11 mouse cellular contexts compared by ENCODE assay signal in the genomic region with DNA sequence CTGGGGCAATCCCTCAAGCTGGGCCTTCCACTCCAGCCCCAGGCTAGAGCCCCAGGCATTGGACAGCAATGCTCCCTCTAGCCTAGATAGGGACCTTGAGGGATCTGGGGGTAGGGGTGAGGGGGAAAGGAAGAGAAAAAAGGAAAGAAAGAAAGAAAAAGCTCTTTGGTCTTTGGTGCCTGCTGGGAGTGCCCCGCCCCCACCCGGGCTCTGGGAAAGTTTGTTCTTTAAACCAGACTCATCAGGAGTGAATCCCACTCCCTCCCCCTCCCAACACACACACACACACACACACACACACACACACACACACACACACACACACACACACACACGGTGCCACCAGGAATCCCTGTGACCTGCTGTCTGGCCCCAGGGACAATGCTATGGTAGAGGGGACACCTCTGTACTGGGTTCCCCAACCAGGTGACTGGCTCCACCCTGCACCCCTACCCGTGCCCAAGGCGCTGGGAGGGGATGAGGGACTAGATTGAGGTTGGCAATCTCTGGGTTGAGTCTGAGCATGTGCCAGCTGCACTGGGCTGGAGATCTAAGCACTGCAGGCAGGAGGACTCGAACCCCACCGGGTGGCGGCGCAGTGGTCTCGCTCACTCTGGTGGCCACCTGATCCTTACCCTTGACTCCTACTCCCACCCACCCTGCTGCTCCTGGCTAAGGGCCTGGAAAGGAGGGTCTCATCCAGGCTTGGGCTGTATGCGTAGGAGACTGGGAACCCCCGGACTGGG.
DNase-seq lines count a peak whose midpoint lies in the region; ATAC-seq and TF ChIP-seq lines count a peak whose summit lies in the region.
"Had no signal": no experiment of that assay in that cellular context is flagged by ENCODE, and none has a peak within 500 bp of the region (broad histone marks: within the 10 kb centered on the region; RNA-seq: fewer than 3 reads in every experiment).

No protein-coding gene starts in this region.

- intact Hi-C loops in heart, postnatal 36 days (cut with DNase I), result no loop called here

- peaks cover 85% of the 10 kb centered on the region for H3K27me3 ChIP-seq in heart, embryonic 10.5 days (ENCODE audit: insufficient read depth, poor library complexity, severe bottlenecking)
- peaks cover 2% of the 10 kb centered on the region; the same call in 1 of the 2 replicates for H3K27me3 ChIP-seq in lung, embryonic 16.5 days (ENCODE audit: control insufficient read depth, insufficient read depth, low read depth, low read length)
- H3K27me3 ChIP-seq in limb, embryonic 11.5 days (ENCODE audit: control insufficient read depth, insufficient read depth, low read length), result peaks cover 22% of the 10 kb centered on the region
- H3K27me3 ChIP-seq in stomach, embryonic 16.5 days (ENCODE audit: control insufficient read depth, insufficient read depth, low read length), result peaks cover 4% of the 10 kb centered on the region

- 0 out of 2 replicates have a peak, but pooled peaks have one; percentile 24 for ATAC-seq in lung, embryonic 16.5 days (ENCODE audit: low read depth)
- ATAC-seq in limb, embryonic 11.5 days (ENCODE audit: insufficient number of reproducible peaks, low FRiP score, low TSS enrichment, low read depth), result 0 out of 2 replicates have a peak, but pooled peaks have one; percentile 18
- peak; percentile 22; the same call in 1 of the 2 replicates for ATAC-seq in stomach, embryonic 16.5 days (ENCODE audit: insufficient read depth, low FRiP score)
- no peak for ATAC-seq in cerebellum, adult (ENCODE audit: insufficient number of reproducible peaks, low FRiP score, low TSS enrichment)
- ATAC-seq: activated CD4-positive, CD25-positive, alpha-beta regulatory T cell, adult 4 months had no signal

- no peak overlapping the region for H3K27ac ChIP-seq in heart, embryonic 10.5 days
- H3K27ac ChIP-seq in lung, embryonic 16.5 days (ENCODE audit: low read length), result no peak overlapping the region
- H3K27ac ChIP-seq in limb, embryonic 11.5 days (replicated peaks; ENCODE audit: low read depth, low read length), result no peak overlapping the region
- H3K27ac ChIP-seq in stomach, embryonic 16.5 days (ENCODE audit: low read length), result no peak overlapping the region
- H3K27ac ChIP-seq in layer of hippocampus, adult 2 months, result no peak overlapping the region

- H3K4me3 ChIP-seq in heart, embryonic 10.5 days, result peak overlapping the region; percentile 62; the same call in 1 of the 2 replicates
- H3K4me3 ChIP-seq in lung, embryonic 16.5 days (ENCODE audit: low read length), result peak overlapping the region; percentile 59
- no peak overlapping the region for H3K4me3 ChIP-seq in limb, embryonic 11.5 days (ENCODE audit: low read depth, low read length)
- peak overlapping the region; percentile 53 for H3K4me3 ChIP-seq in stomach, embryonic 16.5 days (replicated peaks; ENCODE audit: low read length)
- no peak overlapping the region for H3K4me3 ChIP-seq in layer of hippocampus, adult 2 months

- H3K4me1 ChIP-seq in heart, embryonic 10.5 days, result peaks cover 8% of the 10 kb centered on the region
- H3K4me1 ChIP-seq in lung, embryonic 16.5 days (replicated peaks; ENCODE audit: control insufficient read depth, insufficient read depth, low read length), result peaks cover 12% of the 10 kb centered on the region
- H3K4me1 ChIP-seq in limb, embryonic 11.5 days (ENCODE audit: control insufficient read depth, insufficient read depth, low read length), result no peaks in the 10 kb centered on the region
- peaks cover 23% of the 10 kb centered on the region for H3K4me1 ChIP-seq in stomach, embryonic 16.5 days (ENCODE audit: control insufficient read depth, insufficient read depth, low read length)

- TF ChIP-seq CTCF in layer of hippocampus, adult 2 months (conservative IDR thresholded peaks at IDR 0.05), result no peak

- H3K36me3 ChIP-seq in heart, embryonic 10.5 days, result no peaks in the 10 kb centered on the region
- no peaks in the 10 kb centered on the region for H3K36me3 ChIP-seq in lung, embryonic 16.5 days (ENCODE audit: control insufficient read depth, insufficient read depth, low read length)
- H3K36me3 ChIP-seq in limb, embryonic 11.5 days (ENCODE audit: control insufficient read depth, insufficient read depth, low read length), result no peaks in the 10 kb centered on the region
- no peaks in the 10 kb centered on the region for H3K36me3 ChIP-seq in stomach, embryonic 16.5 days (ENCODE audit: control insufficient read depth, insufficient read depth, low read length)

- DNase-seq in heart, embryonic 10.5 days (ENCODE audit: low spot score), result no peak
- DNase-seq in heart, postnatal 36 days, result no peak
- DNase-seq in lung, adult 18-20 months, result no peak
- DNase-seq in limb, embryonic 11.5 days (ENCODE audit: low spot score), result no peak
- no peak for DNase-seq in layer of hippocampus, adult 2 months (ENCODE audit: low spot score in 2 of 2)
- DNase-seq: cerebellum, adult 2 months; right cerebral cortex, postnatal 4 days had no signal

- WGBS in heart, embryonic 10.5 days, result 38% methylated on average over 12 of the region's 12 CpGs
- WGBS in lung, embryonic 16.5 days, result 40% methylated on average over 12 of the region's 12 CpGs
- 36% methylated on average over 12 of the region's 12 CpGs for WGBS in limb, embryonic 11.5 days
- WGBS in stomach, embryonic 16.5 days, result 59% methylated on average over 12 of the region's 12 CpGs

- peak overlapping the region; percentile 76 for H3K4me2 ChIP-seq in lung, embryonic 16.5 days (ENCODE audit: low read depth, low read length)
- no peak overlapping the region for H3K4me2 ChIP-seq in limb, embryonic 11.5 days (ENCODE audit: low read depth, severe bottlenecking)
- H3K4me2 ChIP-seq in stomach, embryonic 16.5 days (ENCODE audit: low read depth, low read length), result peak overlapping the region; percentile 93

- H3K9ac ChIP-seq in lung, embryonic 16.5 days (ENCODE audit: low read length), result peak overlapping the region; percentile 77
- H3K9ac ChIP-seq in limb, embryonic 11.5 days (ENCODE audit: low read length), result no peak overlapping the region
- H3K9ac ChIP-seq in stomach, embryonic 16.5 days (ENCODE audit: low read length), result peak overlapping the region; percentile 64; the same call in 1 of the 2 replicates

- no peaks in the 10 kb centered on the region for H3K9me3 ChIP-seq in heart, embryonic 10.5 days
- H3K9me3 ChIP-seq in lung, embryonic 16.5 days (ENCODE audit: control insufficient read depth, low read length), result no peaks in the 10 kb centered on the region
- no peaks in the 10 kb centered on the region for H3K9me3 ChIP-seq in limb, embryonic 11.5 days (ENCODE audit: control insufficient read depth, low read length)
- no peaks in the 10 kb centered on the region for H3K9me3 ChIP-seq in stomach, embryonic 16.5 days (replicated peaks; ENCODE audit: control insufficient read depth, low read length)

Comparison
In these comparisons a context has a peak if more than half of its experiments do, and no peak if none do; other contexts are left out.
1. H3K4me3 ChIP-seq: peak in heart, embryonic 10.5 days (single experiment), lung, embryonic 16.5 days (single experiment) and stomach, embryonic 16.5 days (single experiment); none in limb, embryonic 11.5 days (single experiment) and layer of hippocampus, adult 2 months (single experiment).